Mouse (Mus musculus) midbrain, embryonic 15.5 days (tissue): ENCODE measurements around the gene Atp5d. TPM values are rescaled to one million over a fixed set of nuclear protein-coding genes. Genes with fewer than 3 reads are reported as not detected.
"Not testable (repeated sequence)": the region's sequence is repeated elsewhere in the genome, so short reads cannot be mapped to it uniquely, and the experiment has no call there.

Experiments used
- ATAC-seq: fragments of 200-750 bp; cut with Nextera tagmentation; replicated peaks from 2 replicates; pipeline ENCODE4 v1.8.0; 2017; ENCODE audit warnings: moderate TSS enrichment
- H3K27ac ChIP-seq: fragments of 300-500 bp; sonication (generic); 2 replicates; pipeline ENCODE4 v1.5.1; 2015; ENCODE audit warnings: mild to moderate bottlenecking, inconsistent platforms
- H3K27me3 ChIP-seq: fragments of 300-500 bp; sonication (generic); replicated peaks from 2 replicates; pipeline ENCODE4 v1.6.1; 2015; ENCODE audit warnings: inconsistent platforms
- H3K36me3 ChIP-seq: fragments of 300-500 bp; sonication (generic); replicated peaks from 2 replicates; pipeline ENCODE4 v1.6.1; 2015; ENCODE audit warnings: inconsistent platforms
- H3K4me1 ChIP-seq: fragments of 300-500 bp; sonication (generic); 2 replicates; pipeline ENCODE4 v1.6.1; 2015; ENCODE audit warnings: inconsistent platforms
- H3K4me2 ChIP-seq: fragments of 300-500 bp; sonication (generic); 2 replicates; pipeline ENCODE4 v1.6.1; 2015; ENCODE audit warnings: inconsistent platforms, mild to moderate bottlenecking, moderate library complexity
- H3K4me3 ChIP-seq: fragments of 300-500 bp; sonication (generic); 2 replicates; pipeline ENCODE4 v1.5.1; 2015; ENCODE audit warnings: mild to moderate bottlenecking, inconsistent platforms
- H3K9ac ChIP-seq: fragments of 300-500 bp; sonication (generic); 2 replicates; pipeline ENCODE4 v1.6.1; 2015; ENCODE audit warnings: mild to moderate bottlenecking, inconsistent platforms
- H3K9me3 ChIP-seq: fragments of 300-500 bp; sonication (generic); 2 replicates; pipeline ENCODE4 v1.6.1; 2016; ENCODE audit warnings: inconsistent platforms
- WGBS: fragments of 180-500 bp; shearing (Covaris S2); methylation state at CpG from one replicate; pipeline ENCODE4 v1.1.7; 2015; ENCODE audit warnings: mixed read lengths; 5-methylcytosine and 5-hydroxymethylcytosine counted together
- polyA plus RNA-seq: library from polyadenylated mRNA; unstranded; fragments of >200 nt; fragmentation: Nextera tagmentation; extraction: Ambion mirVana; gene quantifications from 2 replicates; pipeline ENCODE4 v1.2.1, GENCODE M21; 2015

Atp5d gene
- polyA plus RNA-seq, 1 experiment from 2014 or later, result 444 TPM

DNA sequence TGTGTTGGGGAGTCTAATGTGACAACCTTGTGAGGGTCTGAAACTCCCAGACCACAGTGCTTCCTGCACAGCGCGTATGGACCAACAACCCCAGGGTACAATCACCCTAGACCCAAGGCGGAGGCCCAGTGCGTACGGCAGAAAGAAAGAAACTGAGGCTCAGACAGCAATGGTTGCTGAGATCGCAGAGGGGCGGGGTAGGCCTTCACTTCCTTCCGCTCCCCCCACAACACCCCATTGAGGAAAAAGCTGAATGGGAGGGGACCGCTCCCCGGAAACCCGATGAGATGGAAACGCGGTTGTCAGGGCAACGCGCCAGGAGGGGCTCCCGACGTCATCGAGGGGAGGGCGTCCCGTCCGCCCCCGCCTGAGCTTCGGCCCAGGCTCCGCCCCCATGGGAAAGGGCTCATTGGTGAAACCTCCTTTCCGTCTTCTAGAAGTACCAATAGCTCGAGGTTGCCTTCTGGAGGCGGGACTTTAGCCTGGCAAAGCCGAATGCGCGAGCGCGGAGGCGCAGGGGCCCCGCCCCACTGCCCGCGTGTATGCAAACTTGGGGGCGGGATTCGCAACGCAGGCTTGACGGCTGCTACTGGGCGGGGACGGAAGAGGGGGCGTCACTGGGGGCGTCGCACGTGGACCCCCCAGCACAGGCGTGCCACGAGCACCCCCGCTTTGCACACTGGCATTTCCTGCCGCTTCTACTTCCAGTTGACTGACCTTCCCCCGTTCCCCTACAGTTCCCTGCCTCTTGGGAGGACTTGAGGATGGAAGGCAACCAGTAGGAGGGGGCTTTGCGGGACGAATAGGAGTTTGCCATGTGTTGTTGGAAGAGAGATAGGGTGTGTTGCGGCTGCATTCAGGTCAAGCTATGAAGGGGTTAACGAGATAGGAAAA, 21.4 kb downstream of the Atp5d start:
- Histone ChIP-seq H3K9ac (peak overlapping the region; percentile 43), H3K27me3 (no peaks in the 10 kb centered on the region), H3K4me2 (peak overlapping the region; percentile 78), H3K27ac (peak overlapping the region; percentile 92), H3K4me1 (peaks cover 65% of the 10 kb centered on the region), H3K4me3 (peak overlapping the region; percentile 45), H3K9me3 (no peaks in the 10 kb centered on the region), H3K36me3 (peaks cover 27% of the 10 kb centered on the region)
- peak; percentile 89 for ATAC-seq
- WGBS, result under 1% methylated on average over 52 of the region's 55 CpGs

DNA sequence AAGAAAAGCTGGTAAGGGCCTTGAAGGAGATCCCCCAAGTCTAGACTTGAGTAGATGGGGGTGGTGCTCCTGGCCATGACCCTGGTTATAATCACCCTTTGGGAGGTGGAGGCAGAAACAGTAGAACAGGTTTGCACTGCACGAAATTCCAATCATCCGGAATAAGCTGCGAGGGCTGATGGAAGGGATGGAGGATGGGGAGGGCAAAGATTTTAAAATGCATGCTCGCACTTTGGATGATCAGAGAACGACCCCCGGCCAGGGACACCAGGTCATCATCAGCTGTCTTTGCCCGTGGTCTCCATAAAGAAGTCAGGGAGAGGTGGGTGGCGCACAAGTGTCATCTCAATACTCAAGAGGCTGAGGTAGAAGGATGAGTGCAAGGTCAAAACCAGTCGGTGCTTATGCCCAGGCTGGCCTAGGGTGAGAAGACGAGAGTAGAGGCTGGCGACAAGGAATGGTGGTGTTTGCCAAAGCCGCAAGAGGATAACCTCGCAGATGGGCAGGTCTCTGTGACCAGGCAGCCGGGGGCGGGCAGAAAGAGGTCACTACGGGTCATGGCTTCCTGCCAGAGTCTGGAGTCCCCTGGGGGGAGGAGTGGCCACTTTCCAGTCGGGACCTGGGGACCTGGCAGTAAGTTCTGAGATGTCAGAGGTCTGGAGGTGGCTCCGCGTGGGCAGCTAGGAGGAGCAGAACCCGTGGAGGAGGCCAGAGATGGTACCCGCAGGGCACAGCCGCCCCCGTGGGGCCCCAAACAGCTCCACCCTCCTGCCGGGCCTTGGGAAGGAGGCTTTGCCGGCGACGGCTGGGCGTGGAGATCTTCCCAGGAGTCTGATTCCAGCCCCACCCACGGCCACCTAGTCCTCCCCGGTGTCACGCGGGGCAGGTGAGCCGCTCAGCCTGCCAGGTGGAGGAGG, 22.3 kb downstream of the Atp5d start:
- Histone ChIP-seq H3K4me3 (peak overlapping the region; percentile 45), H3K27ac (peak overlapping the region; percentile 92), H3K9ac (peak overlapping the region; percentile 34; the same call in 1 of the 2 replicates), H3K4me2 (peak overlapping the region; percentile 78), H3K27me3 (no peaks in the 10 kb centered on the region), H3K4me1 (peaks cover 67% of the 10 kb centered on the region), H3K9me3 (no peaks in the 10 kb centered on the region), H3K36me3 (peaks cover 18% of the 10 kb centered on the region)
- ATAC-seq, result no peak
- 2% methylated on average over 33 of the region's 33 CpGs for WGBS

DNA sequence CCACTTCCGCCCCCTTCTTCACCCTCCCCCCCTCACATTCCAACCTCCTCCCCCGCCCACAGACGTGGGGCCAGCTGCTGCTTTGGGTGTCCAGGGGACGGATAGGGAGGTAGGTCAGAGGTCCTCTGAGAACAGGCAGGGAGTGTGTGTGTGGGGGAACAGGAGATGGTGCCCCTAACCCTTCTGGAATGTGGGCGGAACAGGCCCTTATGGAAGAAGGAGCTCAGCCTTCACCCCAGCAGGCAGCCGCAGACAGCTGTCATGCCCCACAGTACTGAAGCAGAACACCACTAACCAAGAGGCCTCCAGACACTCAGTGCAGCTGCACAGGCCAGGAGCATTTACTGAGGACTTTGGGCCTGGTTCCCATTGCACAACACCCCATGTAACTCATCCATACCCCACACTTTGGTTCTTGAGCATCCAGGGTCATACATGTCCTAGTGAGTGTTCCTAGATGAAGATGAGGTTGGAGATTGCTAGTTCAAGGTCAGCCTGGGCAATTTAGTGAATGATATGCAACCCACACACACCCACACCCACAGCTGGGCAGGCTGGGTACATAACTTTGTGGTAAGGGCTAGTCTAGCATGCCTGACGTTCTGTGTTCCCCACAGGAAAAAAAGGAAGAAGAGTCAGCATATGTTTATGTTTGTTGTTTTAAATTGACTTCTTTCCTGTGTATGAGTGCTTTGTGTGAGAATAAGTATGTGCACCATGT, 23.2 kb downstream of the Atp5d start:
- 13% methylated on average over 6 of the region's 7 CpGs for WGBS
- Histone ChIP-seq H3K4me1 (peaks cover 70% of the 10 kb centered on the region), H3K4me2 (no peak overlapping the region), H3K9me3 (no peaks in the 10 kb centered on the region), H3K27me3 (no peaks in the 10 kb centered on the region), H3K4me3 (no peak overlapping the region), H3K9ac (no peak overlapping the region), H3K27ac (0 out of 2 replicates have a peak overlapping the region, but pooled peaks have one; percentile 39), H3K36me3 (peaks cover 8% of the 10 kb centered on the region; the same call in 1 of the 2 replicates)
- no peak for ATAC-seq

DNA sequence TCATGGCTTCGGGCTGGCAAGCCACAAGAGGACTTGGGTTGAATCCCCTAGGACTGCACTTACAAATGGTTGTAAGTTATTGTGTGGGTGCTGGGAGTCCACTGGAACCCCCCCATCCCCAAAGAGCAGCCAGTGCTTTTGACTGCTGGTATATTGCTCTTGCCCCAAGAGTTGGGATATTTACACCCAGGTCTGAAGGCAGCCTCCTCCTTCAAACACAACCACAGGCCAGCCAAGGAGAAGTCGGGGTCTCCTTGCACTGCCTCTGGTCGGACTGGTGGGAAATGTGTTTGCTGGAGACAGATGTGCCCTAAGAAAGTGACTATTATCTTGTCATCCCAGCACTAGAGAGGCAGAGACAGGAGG, 23.8 kb downstream of the Atp5d start:
- 79% methylated on average over 3 of the region's 3 CpGs for WGBS
- Histone ChIP-seq H3K4me1 (peaks cover 71% of the 10 kb centered on the region), H3K4me3 (no peak overlapping the region), H3K4me2 (no peak overlapping the region), H3K9ac (no peak overlapping the region), H3K27ac (no peak overlapping the region), H3K9me3 (no peaks in the 10 kb centered on the region), H3K27me3 (no peaks in the 10 kb centered on the region), H3K36me3 (peaks cover 3% of the 10 kb centered on the region; the same call in 1 of the 2 replicates)
- no peak for ATAC-seq

DNA sequence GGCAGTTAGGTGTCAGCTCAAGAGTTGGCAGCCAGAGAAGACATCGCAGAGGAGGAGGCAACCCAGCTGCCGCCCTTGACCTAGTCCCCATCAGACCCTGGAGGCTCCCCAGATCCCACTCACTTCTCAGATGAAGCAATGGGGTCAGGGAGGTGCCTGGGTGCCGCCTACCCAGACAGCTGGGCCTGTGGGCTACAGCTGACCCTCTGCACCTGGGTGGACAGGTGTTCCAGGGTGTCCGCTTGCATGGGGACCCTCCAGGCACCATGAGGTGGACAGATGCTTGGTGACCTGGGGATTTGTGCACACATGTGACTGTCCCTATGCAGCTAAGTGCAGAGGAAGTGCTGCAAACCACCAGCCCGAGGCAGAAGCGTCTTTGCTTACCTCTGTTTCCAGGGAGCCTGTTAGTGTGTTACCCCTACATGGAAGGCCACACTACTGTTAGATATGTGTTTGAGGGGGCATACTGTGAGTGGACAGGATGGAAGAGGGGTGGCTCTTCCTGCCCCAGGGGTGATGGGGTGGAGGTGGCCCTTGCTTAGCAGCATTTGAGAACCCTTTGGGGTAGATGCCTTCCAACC, 24.4 kb downstream of the Atp5d start:
- H3K36me3 ChIP-seq, result no peaks in the 10 kb centered on the region
- H3K9ac ChIP-seq, result no peak overlapping the region
- H3K4me1 ChIP-seq, result peaks cover 67% of the 10 kb centered on the region
- H3K4me3 ChIP-seq, result no peak overlapping the region
- H3K4me2 ChIP-seq, result no peak overlapping the region
- no peaks in the 10 kb centered on the region for H3K27me3 ChIP-seq
- no peak overlapping the region for H3K27ac ChIP-seq
- ATAC-seq, result no peak
- no peaks in the 10 kb centered on the region for H3K9me3 ChIP-seq
- WGBS, result 84% methylated on average over 6 of the region's 6 CpGs

DNA sequence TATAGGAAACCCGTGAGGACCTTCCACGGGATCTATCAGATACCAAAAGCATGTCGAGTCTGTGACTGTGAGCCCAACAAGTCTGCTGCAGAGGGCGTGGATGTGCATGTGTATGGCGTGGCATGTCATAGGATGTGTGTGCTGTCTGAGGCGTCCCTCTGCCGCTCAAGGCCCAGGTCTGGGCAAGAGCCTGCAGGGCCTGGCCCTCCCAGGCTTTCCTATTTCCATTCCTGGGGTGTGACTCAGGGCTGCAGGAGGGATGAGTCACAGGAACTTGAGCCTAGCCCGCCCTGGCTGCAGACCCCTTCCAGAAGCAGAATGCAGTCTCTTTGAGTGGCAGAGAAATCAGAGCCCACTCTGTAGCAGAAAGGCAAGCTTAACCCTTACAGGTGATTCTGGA, 25.3 kb downstream of the Atp5d start:
- Histone ChIP-seq H3K27me3 (no peaks in the 10 kb centered on the region), H3K9me3 (no peaks in the 10 kb centered on the region), H3K4me3 (no peak overlapping the region; the same call in 1 of the 2 replicates), H3K4me2 (peak overlapping the region; percentile 94; the same call in 1 of the 2 replicates), H3K9ac (peak overlapping the region; percentile 71; the same call in 1 of the 2 replicates), H3K36me3 (no peaks in the 10 kb centered on the region), H3K4me1 (peaks cover 62% of the 10 kb centered on the region), H3K27ac (peak overlapping the region; percentile 85; the same call in 1 of the 2 replicates)
- WGBS, result 84% methylated on average over 8 of the region's 8 CpGs
- no peak for ATAC-seq

DNA sequence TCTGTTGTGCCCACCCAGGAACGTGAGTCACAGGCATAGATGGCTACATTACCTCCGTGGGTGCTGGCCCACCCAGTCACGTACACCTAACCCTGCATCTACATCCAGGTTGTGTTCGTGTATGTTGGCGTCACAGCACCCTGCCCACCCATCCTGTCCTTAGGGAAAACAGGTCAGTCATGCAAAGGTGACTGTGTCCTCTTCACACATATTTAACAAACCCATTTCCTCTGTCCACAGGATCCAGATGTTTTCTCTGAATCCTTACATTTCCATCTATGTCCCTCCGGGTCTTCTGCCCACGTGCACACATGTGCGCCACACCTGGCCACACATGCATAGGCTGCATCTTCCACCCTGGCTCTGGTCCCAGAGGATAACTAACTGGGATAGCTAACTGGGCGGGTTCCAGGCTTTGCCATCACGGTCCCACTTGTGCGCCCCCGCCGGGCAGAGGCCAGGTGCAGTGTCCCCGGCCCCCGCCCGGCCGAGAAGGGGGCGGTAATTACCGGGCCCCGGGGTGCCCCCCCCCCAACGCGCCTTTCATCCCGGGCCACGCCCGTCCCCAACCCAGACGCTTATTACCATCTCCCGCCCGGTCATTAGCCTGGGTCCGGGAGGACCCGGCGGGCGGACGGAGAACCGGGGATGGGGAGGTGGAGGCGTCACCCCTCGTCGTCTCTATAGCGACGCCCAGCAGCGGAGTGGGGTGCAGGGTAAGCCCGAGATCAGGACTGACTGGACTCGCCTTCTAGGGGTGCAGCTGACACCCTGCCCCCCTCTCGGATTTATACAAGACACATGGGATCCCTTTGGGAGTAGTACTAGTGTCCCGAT, 25.9 kb downstream of the Atp5d start:
- Histone ChIP-seq H3K9ac (peak overlapping the region; percentile 71), H3K4me3 (peak overlapping the region; percentile 45), H3K9me3 (no peaks in the 10 kb centered on the region), H3K4me1 (peaks cover 62% of the 10 kb centered on the region), H3K27me3 (no peaks in the 10 kb centered on the region), H3K36me3 (no peaks in the 10 kb centered on the region), H3K4me2 (peak overlapping the region; percentile 94), H3K27ac (peak overlapping the region; percentile 85)
- 10% methylated on average over 44 of the region's 44 CpGs for WGBS
- ATAC-seq, result no peak; the same call in 1 of the 2 replicates

DNA sequence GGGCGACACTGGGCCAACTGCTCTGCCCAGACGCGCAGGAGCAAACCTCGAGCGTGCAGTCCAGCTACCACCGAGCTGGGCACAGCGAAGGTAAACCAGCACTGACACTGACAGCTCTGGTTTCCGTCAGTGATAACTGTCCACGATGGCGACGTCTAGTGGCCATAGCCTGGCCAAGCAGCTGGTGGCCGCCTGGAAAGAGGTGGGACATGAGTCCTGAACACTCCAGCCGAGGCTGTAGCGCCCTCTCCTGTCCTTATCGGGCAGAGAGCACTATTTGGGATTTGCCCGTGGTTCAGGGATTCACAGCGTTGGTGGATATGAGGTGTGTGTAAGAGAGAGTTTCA, 26.5 kb downstream of the Atp5d start:
- under 1% methylated on average over 17 of the region's 17 CpGs for WGBS
- Histone ChIP-seq H3K9ac (peak overlapping the region; percentile 71), H3K36me3 (peaks cover 3% of the 10 kb centered on the region)

DNA sequence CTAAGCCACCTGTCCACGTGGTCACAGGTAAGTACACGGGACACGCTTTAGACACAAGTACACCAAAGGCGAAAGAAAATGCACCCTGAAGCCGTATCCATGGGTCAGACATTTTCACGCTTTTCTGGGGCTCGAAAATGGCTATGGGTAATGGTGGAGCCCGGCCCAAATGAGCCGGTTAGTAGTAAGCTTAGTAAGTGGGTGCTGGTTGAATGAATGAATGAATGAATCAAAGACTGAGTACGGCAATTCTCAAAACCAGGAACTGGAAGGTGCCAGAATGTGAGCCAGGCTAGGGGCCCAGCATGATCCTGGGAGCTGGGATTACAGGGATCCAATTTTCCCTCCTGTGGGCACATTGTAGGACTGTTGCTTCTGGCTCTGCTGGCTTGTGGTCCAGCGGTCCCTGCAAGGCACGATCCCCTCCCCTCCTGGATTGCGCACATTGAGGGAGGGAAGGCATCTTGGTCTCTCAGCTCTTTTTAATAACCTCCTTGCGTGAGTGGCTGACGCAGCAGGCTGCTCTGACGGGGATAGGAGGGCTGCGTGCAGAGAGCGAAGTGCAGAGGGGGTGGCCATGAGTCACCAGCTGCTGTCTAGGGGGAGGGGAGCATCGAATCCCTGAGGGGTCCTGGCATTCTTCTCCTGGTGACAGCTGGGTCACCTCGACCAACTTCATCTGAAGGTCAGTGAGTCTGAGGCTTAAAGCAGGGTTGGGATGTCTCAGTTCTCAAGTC, 27.1 kb downstream of the Atp5d start, which contains the start of gene Cirbp:
Gene Cirbp (plus strand): TSS at position 594 of the 737 bp plus-strand sequence.
- Histone ChIP-seq H3K4me1 (peaks cover 66% of the 10 kb centered on the region), H3K4me2 (peak within 1 kb of the TSS; percentile 94), H3K4me3 (peak within 1 kb of the TSS; percentile 94), H3K27me3 (no peaks in the 10 kb centered on the region), H3K9me3 (no peaks in the 10 kb centered on the region), H3K36me3 (peaks cover 9% of the 10 kb centered on the region), H3K27ac (peak within 1 kb of the TSS; percentile 100), H3K9ac (peak within 1 kb of the TSS; percentile 71)
- no peak for ATAC-seq
- 11% methylated on average over 20 of the region's 20 CpGs for WGBS

More for the DNA sequence above, 26.5 kb downstream of the Atp5d start:
- Histone ChIP-seq H3K27me3 (no peaks in the 10 kb centered on the region), H3K4me1 (peaks cover 66% of the 10 kb centered on the region), H3K9me3 (no peaks in the 10 kb centered on the region), H3K4me2 (peak overlapping the region; percentile 94), H3K27ac (peak overlapping the region; percentile 85), H3K4me3 (peak overlapping the region; percentile 45)
- peak; percentile 35 for ATAC-seq

DNA sequence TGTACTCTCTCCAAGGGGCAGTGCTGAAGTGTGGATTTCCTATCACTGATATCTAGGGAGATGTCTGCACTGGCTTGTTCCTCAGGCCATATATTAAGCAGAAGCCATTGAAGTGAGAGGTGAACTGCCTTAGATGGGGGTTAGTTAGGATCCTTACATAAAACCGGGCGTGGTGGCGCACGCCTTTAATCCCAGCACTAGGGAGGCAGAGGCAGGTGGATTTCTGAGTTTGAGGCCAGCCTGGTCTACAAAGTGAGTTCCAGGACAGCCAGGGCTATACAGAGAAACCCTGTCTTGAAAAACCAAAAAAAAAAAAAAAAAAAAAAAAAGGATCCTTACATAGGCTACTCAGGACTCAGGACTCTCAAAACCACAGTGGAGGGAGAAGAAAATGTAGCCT, 27.7 kb downstream of the Atp5d start:
- H3K27ac ChIP-seq, result peak overlapping the region; percentile 100
- peak overlapping the region; percentile 94 for H3K4me2 ChIP-seq
- H3K4me3 ChIP-seq, result peak overlapping the region; percentile 45
- peaks cover 63% of the 10 kb centered on the region for H3K4me1 ChIP-seq
- not testable (repeated sequence) for ATAC-seq, H3K27me3 ChIP-seq, H3K9me3 ChIP-seq
- 83% methylated on average over 4 of the region's 4 CpGs for WGBS
- peaks cover 14% of the 10 kb centered on the region for H3K36me3 ChIP-seq
- 0 out of 2 replicates have a peak overlapping the region, but pooled peaks have one; percentile 38 for H3K9ac ChIP-seq
